Mouse (Mus musculus): Measurements from ENCODE around the gene Gar1. TPM values are rescaled to one million over a fixed set of nuclear protein-coding genes. Genes with fewer than 3 reads are reported as not detected.

Gene Gar1
- polyA plus RNA-seq, 1 experiment from 2014 or later = 23.2 TPM

- Histone ChIP-seq H3K27me3 (ENCODE audit: insufficient read depth, low read length) (no peaks in the 10 kb centered on the region), H3K9ac (replicated peaks) (peak within 1 kb of the TSS; percentile 33), H3K4me2 (ENCODE audit: low read depth, low read length) (peak within 1 kb of the TSS; percentile 63), H3K4me1 (ENCODE audit: insufficient read depth) (peaks cover 21% of the 10 kb centered on the region), H3K36me3 (replicated peaks; ENCODE audit: insufficient read depth, low read length) (no peaks in the 10 kb centered on the region), H3K27ac (ENCODE audit: low read depth) (peak within 1 kb of the TSS; percentile 89), H3K4me3 (ENCODE audit: low read depth, low read length) (peak within 1 kb of the TSS; percentile 41), H3K9me3 (ENCODE audit: low read length) (no peaks in the 10 kb centered on the region)
- 38% methylated on average over 6 of the region's 6 CpGs for WGBS (ENCODE audit: insufficient replicate concordance)
- no peak for DNase-seq
- no peak for ATAC-seq
- TF ChIP-seq EP300 (IDR thresholded peaks at IDR 0.05; ENCODE audit: low read depth) (no peak), CTCF (IDR thresholded peaks at IDR 0.05; ENCODE audit: low read depth) (no peak)
Measured at GRCm38 (mm10) chr3:129835388-129835934, 4.3 kb upstream of the Gar1 start, which contains the start of gene Cfi. Cfi (plus strand) TSS chr3:129835884.

GRCm38 (mm10) chr3:129830626-129831025 lies 570 bp downstream of the Gar1 start:
- H3K9ac ChIP-seq (replicated peaks) = peak overlapping the region; percentile 74
- no peaks in the 10 kb centered on the region for H3K27me3 ChIP-seq (ENCODE audit: insufficient read depth, low read length)
- peaks cover 23% of the 10 kb centered on the region for H3K4me1 ChIP-seq (ENCODE audit: insufficient read depth)
- WGBS (ENCODE audit: insufficient replicate concordance) = 1% methylated on average over 40 of the region's 45 CpGs
- H3K36me3 ChIP-seq (replicated peaks; ENCODE audit: insufficient read depth, low read length) = peaks cover 6% of the 10 kb centered on the region; the same call in 1 of the 2 replicates
- H3K9me3 ChIP-seq (ENCODE audit: low read length) = no peaks in the 10 kb centered on the region
- peak; percentile 63 for DNase-seq
- peak overlapping the region; percentile 88 for H3K4me2 ChIP-seq (ENCODE audit: low read depth, low read length)
- peak overlapping the region; percentile 83 for H3K27ac ChIP-seq (ENCODE audit: low read depth)
- no peak for TF ChIP-seq EP300 (IDR thresholded peaks at IDR 0.05; ENCODE audit: low read depth)
- TF ChIP-seq CTCF (IDR thresholded peaks at IDR 0.05; ENCODE audit: low read depth) = no peak
- peak overlapping the region; percentile 82 for H3K4me3 ChIP-seq (ENCODE audit: low read depth, low read length)
- peak; percentile 18 for ATAC-seq

DNA sequence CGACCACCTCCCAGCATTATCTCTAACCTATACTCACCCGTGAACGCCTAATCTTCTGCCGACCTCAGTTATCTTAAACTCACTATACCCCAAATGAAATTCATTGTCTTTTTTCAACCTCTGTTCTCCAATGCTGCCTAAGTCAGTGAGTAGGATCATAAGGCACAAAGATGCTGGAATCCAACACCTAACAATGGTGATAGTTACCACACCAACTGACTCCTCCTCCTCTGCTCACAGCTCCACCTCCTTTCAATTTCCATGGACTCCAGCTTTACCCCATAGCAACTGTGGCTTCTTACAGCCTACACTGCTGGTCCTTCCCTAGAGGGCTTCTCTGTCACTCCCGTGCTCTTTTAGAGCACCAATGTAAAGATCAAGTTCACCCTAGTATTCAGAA lies 3.5 kb downstream of the Gar1 start:
- DNase-seq = no peak
- H3K36me3 ChIP-seq (replicated peaks; ENCODE audit: insufficient read depth, low read length) = peaks cover 21% of the 10 kb centered on the region; the same call in 1 of the 2 replicates
- no peak overlapping the region for H3K9ac ChIP-seq (replicated peaks)
- no peaks in the 10 kb centered on the region for H3K27me3 ChIP-seq (ENCODE audit: insufficient read depth, low read length)
- H3K27ac ChIP-seq (ENCODE audit: low read depth) = no peak overlapping the region
- no peak overlapping the region for H3K4me3 ChIP-seq (ENCODE audit: low read depth, low read length)
- TF ChIP-seq CTCF (IDR thresholded peaks at IDR 0.05; ENCODE audit: low read depth) (no peak), EP300 (IDR thresholded peaks at IDR 0.05; ENCODE audit: low read depth) (no peak)
- no peak for ATAC-seq
- no peaks in the 10 kb centered on the region for H3K9me3 ChIP-seq (ENCODE audit: low read length)
- H3K4me1 ChIP-seq (ENCODE audit: insufficient read depth) = peaks cover 13% of the 10 kb centered on the region
- WGBS (ENCODE audit: insufficient replicate concordance) = 77% methylated on average over 5 of the region's 5 CpGs
- no peak overlapping the region for H3K4me2 ChIP-seq (ENCODE audit: low read depth, low read length)

- 83% methylated on average over 10 of the region's 10 CpGs for whole genome bisulfite sequencing (ENCODE audit: insufficient replicate concordance)
- H3K36me3 ChIP-seq (replicated peaks; ENCODE audit: insufficient read depth, low read length) = peaks cover 21% of the 10 kb centered on the region; the same call in 1 of the 2 replicates
Measured at GRCm38 (mm10) chr3:129826691-129827090, 4.5 kb downstream of the Gar1 start.

GRCm38 (mm10) chr3:129824891-129825290 lies 6.3 kb downstream of the Gar1 start:
- no peak for DNase-seq
- Histone ChIP-seq H3K4me1 (ENCODE audit: insufficient read depth) (peaks cover 9% of the 10 kb centered on the region), H3K36me3 (replicated peaks; ENCODE audit: insufficient read depth, low read length) (peaks cover 23% of the 10 kb centered on the region; the same call in 1 of the 2 replicates), H3K4me2 (ENCODE audit: low read depth, low read length) (no peak overlapping the region), H3K4me3 (ENCODE audit: low read depth, low read length) (no peak overlapping the region), H3K27me3 (ENCODE audit: insufficient read depth, low read length) (no peaks in the 10 kb centered on the region), H3K9me3 (ENCODE audit: low read length) (no peaks in the 10 kb centered on the region), H3K27ac (ENCODE audit: low read depth) (no peak overlapping the region), H3K9ac (replicated peaks) (no peak overlapping the region)
- TF ChIP-seq CTCF (IDR thresholded peaks at IDR 0.05; ENCODE audit: low read depth) (no peak), EP300 (IDR thresholded peaks at IDR 0.05; ENCODE audit: low read depth) (no peak)
- 88% methylated on average over 10 of the region's 10 CpGs for WGBS (ENCODE audit: insufficient replicate concordance)
- ATAC-seq = no peak

More at GRCm38 (mm10) chr3:129826691-129827090, 4.5 kb downstream of the Gar1 start:
- no peak for TF ChIP-seq EP300 (IDR thresholded peaks at IDR 0.05; ENCODE audit: low read depth)
- H3K9me3 ChIP-seq (ENCODE audit: low read length) = no peaks in the 10 kb centered on the region
- no peaks in the 10 kb centered on the region for H3K27me3 ChIP-seq (ENCODE audit: insufficient read depth, low read length)
- ATAC-seq (no peak), DNase-seq (no peak)
- H3K4me2 ChIP-seq (ENCODE audit: low read depth, low read length) = no peak overlapping the region
- no peak overlapping the region for H3K27ac ChIP-seq (ENCODE audit: low read depth)
- no peak overlapping the region for H3K9ac ChIP-seq (replicated peaks)
- no peak overlapping the region for H3K4me3 ChIP-seq (ENCODE audit: low read depth, low read length)
- peaks cover 13% of the 10 kb centered on the region for H3K4me1 ChIP-seq (ENCODE audit: insufficient read depth)

DNA sequence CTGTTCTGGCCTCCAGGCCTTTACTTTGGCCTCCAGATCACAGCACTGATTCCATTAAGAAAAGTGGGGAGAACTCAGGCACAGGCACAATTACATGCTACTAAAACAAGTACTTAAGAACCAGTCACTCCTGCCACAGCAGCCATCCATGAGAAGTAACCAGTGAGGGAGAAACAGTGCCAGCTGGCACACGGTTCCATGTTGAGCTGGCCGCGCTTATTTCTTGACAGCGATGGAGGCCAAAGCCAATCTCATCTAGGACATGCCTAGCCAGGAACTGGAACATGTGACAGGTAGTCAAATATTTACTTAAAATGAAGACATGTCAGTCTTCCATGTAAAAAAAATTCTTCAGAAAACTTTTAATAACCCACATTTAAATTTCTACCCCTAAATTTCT lies 7.0 kb downstream of the Gar1 start:
- Histone ChIP-seq H3K4me2 (ENCODE audit: low read depth, low read length) (no peak overlapping the region), H3K4me3 (ENCODE audit: low read depth, low read length) (no peak overlapping the region), H3K27ac (ENCODE audit: low read depth) (no peak overlapping the region), H3K9ac (replicated peaks) (no peak overlapping the region), H3K4me1 (ENCODE audit: insufficient read depth) (peaks cover 3% of the 10 kb centered on the region), H3K36me3 (replicated peaks; ENCODE audit: insufficient read depth, low read length) (peaks cover 23% of the 10 kb centered on the region; the same call in 1 of the 2 replicates), H3K9me3 (ENCODE audit: low read length) (no peaks in the 10 kb centered on the region), H3K27me3 (ENCODE audit: insufficient read depth, low read length) (no peaks in the 10 kb centered on the region)
- WGBS (ENCODE audit: insufficient replicate concordance) = 92% methylated on average over 4 of the region's 4 CpGs
- TF ChIP-seq CTCF (IDR thresholded peaks at IDR 0.05; ENCODE audit: low read depth) (no peak), EP300 (IDR thresholded peaks at IDR 0.05; ENCODE audit: low read depth) (no peak)
- ATAC-seq (no peak), DNase-seq (no peak)
